Mouse (Mus musculus) lung, adult 2 months (tissue): ENCODE results near the gene Psenen.

Experiments
- CTCF ChIP-seq: fragments of 200-500 bp; IDR thresholded peaks from 2 replicates; pipeline ENCODE4 v1.5.1; 2011; ENCODE audit warnings: mild to moderate bottlenecking, low read length, control low read depth; ENCODE audit not compliant: insufficient read depth
- POLR2A ChIP-seq: fragments of 200-500 bp; IDR thresholded peaks from 2 replicates; pipeline ENCODE4 v1.6.1; 2011; ENCODE audit warnings: low read depth, mild to moderate bottlenecking, control low read depth, low read length, borderline replicate concordance; ENCODE audit errors: extremely low read depth

DNA sequence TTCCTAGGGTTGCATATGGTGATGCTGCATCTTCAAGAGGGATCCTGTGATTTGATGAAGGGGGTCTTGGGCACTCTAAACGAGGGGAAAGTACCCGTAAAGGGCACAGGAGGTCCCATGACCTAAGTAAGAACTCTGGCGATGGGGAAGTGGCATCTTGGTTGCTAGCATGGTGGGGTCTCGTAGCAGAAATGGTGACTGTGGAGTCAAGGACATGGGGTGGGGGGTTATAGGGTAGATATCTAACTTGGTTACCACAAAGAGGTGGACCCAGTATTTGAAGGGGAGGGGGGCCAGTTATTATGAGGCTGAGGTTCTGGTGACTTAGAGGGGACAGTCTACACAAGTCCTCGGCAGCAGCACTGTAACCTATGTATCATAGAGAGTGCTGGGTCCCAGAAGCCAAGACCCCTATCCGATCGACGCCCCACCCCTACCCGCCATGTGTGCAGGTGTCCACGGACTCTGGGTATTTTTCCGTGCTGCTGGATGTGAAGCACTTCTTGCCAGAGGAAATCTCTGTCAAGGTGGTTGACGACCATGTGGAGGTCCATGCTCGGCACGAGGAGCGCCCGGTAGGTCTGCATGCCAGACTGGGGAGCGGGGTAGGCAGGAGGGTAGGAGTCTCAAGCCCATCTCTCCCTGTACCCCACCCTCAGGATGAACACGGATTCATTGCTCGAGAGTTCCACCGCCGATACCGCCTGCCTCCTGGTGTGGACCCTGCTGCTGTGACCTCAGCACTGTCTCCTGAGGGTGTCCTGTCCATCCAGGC, 9.4 kb downstream of the Psenen start:
- TF ChIP-seq POLR2A (no peak), CTCF (no peak)
